ENCODE assay signal across 14 mouse cellular contexts in genomic region chr13:31531651-31532061, GRCm38 (mm10). TPM values are rescaled to one million over a fixed set of nuclear protein-coding genes. Genes with fewer than 3 reads are reported as not detected.
A peak's percentile ranks its signal among the peaks of the same experiment; 100 is the strongest.
DNase-seq lines count a peak whose midpoint lies in the region; ATAC-seq and TF ChIP-seq lines count a peak whose summit lies in the region.
"Had no signal": no experiment of that assay in that cellular context is flagged by ENCODE, and none has a peak within 500 bp of the region (broad histone marks: within the 10 kb centered on the region; RNA-seq: fewer than 3 reads in every experiment).

No protein-coding gene starts in this region.

- no peak for DNase-seq in kidney, adult 2 months
- DNase-seq in neural tube, embryonic 10.5 days (ENCODE audit: extremely low spot score, low spot score) = peak; percentile 35
- peak; percentile 64 for DNase-seq in stomach, postnatal 0 days (ENCODE audit: low spot score)
- no peak for DNase-seq in retina, embryonic 14.5 days (ENCODE audit: low spot score)
- DNase-seq: cerebellum, adult 11-12 months; heart, adult 18-20 months; heart, postnatal 10 days had no signal

- H3K4me1 ChIP-seq in kidney, embryonic 15.5 days = peaks cover 13% of the 10 kb centered on the region; the same call in 1 of the 2 replicates
- H3K4me1 ChIP-seq in kidney, adult 2 months (ENCODE audit: control insufficient read depth, insufficient read depth, low read length) = peaks cover 2% of the 10 kb centered on the region; the same call in 1 of the 2 replicates
- H3K4me1 ChIP-seq in neural tube, embryonic 15.5 days = peaks cover 7% of the 10 kb centered on the region; the same call in 1 of the 2 replicates
- peaks cover 10% of the 10 kb centered on the region; the same call in 1 of the 2 replicates for H3K4me1 ChIP-seq in liver, embryonic 15.5 days (replicated peaks)
- no peaks in the 10 kb centered on the region for H3K4me1 ChIP-seq in stomach, postnatal 0 days (replicated peaks; ENCODE audit: control insufficient read depth, insufficient read depth)
- H3K4me1 ChIP-seq: intestine, embryonic 15.5 days; limb, embryonic 12.5 days had no signal

- no peak for TF ChIP-seq EP300 in stomach, postnatal 0 days (optimal IDR thresholded peaks at IDR 0.05)

- ATAC-seq in kidney, embryonic 15.5 days (replicated peaks; ENCODE audit: low FRiP score) = peak; percentile 93
- no peak for ATAC-seq in neural tube, embryonic 15.5 days (ENCODE audit: low FRiP score)
- no peak for ATAC-seq in liver, embryonic 15.5 days (ENCODE audit: insufficient read depth)
- ATAC-seq in stomach, postnatal 0 days (ENCODE audit: low FRiP score, low TSS enrichment) = peak; percentile 91
- ATAC-seq in megakaryocyte-erythroid progenitor cell, adult 5-6 weeks (replicated peaks; ENCODE audit: low FRiP score, low TSS enrichment, poor library complexity, severe bottlenecking) = no peak
- ATAC-seq: intestine, embryonic 15.5 days had no signal

- H3K4me2 ChIP-seq in kidney, embryonic 15.5 days = 0 out of 2 replicates have a peak overlapping the region, but pooled peaks have one; percentile 5
- no peak overlapping the region for H3K4me2 ChIP-seq in neural tube, embryonic 15.5 days
- no peak overlapping the region for H3K4me2 ChIP-seq in liver, embryonic 15.5 days
- H3K4me2 ChIP-seq in stomach, postnatal 0 days (replicated peaks; ENCODE audit: low read depth) = no peak overlapping the region
- H3K4me2 ChIP-seq: intestine, embryonic 15.5 days; limb, embryonic 12.5 days had no signal

- no peaks in the 10 kb centered on the region for H3K9me3 ChIP-seq in kidney, embryonic 15.5 days (replicated peaks)
- H3K9me3 ChIP-seq in neural tube, embryonic 15.5 days (replicated peaks) = no peaks in the 10 kb centered on the region
- H3K9me3 ChIP-seq in liver, embryonic 15.5 days (replicated peaks) = no peaks in the 10 kb centered on the region
- H3K9me3 ChIP-seq in stomach, postnatal 0 days (ENCODE audit: control insufficient read depth, low read length) = no peaks in the 10 kb centered on the region
- H3K9me3 ChIP-seq: intestine, embryonic 15.5 days; limb, embryonic 12.5 days had no signal

- WGBS in kidney, embryonic 15.5 days = 6% methylated on average over 8 of the region's 8 CpGs
- WGBS in kidney, adult 2 months = 28% methylated on average over 8 of the region's 8 CpGs
- WGBS in neural tube, embryonic 15.5 days = 5% methylated on average over 8 of the region's 8 CpGs
- 28% methylated on average over 8 of the region's 8 CpGs for WGBS in liver, embryonic 15.5 days (ENCODE audit: insufficient replicate concordance)
- 26% methylated on average over 8 of the region's 8 CpGs for WGBS in stomach, postnatal 0 days

- no peaks in the 10 kb centered on the region for H3K36me3 ChIP-seq in kidney, embryonic 15.5 days
- no peaks in the 10 kb centered on the region for H3K36me3 ChIP-seq in kidney, adult 2 months (ENCODE audit: control insufficient read depth, insufficient read depth, low read length)
- H3K36me3 ChIP-seq in neural tube, embryonic 15.5 days = no peaks in the 10 kb centered on the region
- H3K36me3 ChIP-seq in liver, embryonic 15.5 days (replicated peaks) = no peaks in the 10 kb centered on the region
- H3K36me3 ChIP-seq in stomach, postnatal 0 days (ENCODE audit: control insufficient read depth, insufficient read depth, low read length) = no peaks in the 10 kb centered on the region
- H3K36me3 ChIP-seq: intestine, embryonic 15.5 days; limb, embryonic 12.5 days had no signal

- H3K27me3 ChIP-seq in kidney, embryonic 15.5 days = 0 out of 2 replicates have a peak, but pooled peaks cover 3% of the 10 kb centered on the region
- H3K27me3 ChIP-seq in kidney, adult 2 months (replicated peaks; ENCODE audit: control insufficient read depth, insufficient read depth, low read length) = no peaks in the 10 kb centered on the region
- H3K27me3 ChIP-seq in neural tube, embryonic 15.5 days (replicated peaks) = peaks cover 17% of the 10 kb centered on the region
- no peaks in the 10 kb centered on the region for H3K27me3 ChIP-seq in liver, embryonic 15.5 days
- no peaks in the 10 kb centered on the region for H3K27me3 ChIP-seq in stomach, postnatal 0 days (ENCODE audit: control insufficient read depth, insufficient read depth, low read length)
- H3K27me3 ChIP-seq: intestine, embryonic 15.5 days; limb, embryonic 12.5 days had no signal

- TF ChIP-seq POLR2A in kidney, adult 2 months (IDR thresholded peaks at IDR 0.05; ENCODE audit: low read depth, low read length) = no peak

- TF ChIP-seq CTCF in kidney, adult 2 months (conservative IDR thresholded peaks at IDR 0.05; ENCODE audit: insufficient read depth, insufficient read length, low read depth, low read length) = no peak
- TF ChIP-seq CTCF in stomach, postnatal 0 days (IDR thresholded peaks at IDR 0.05; ENCODE audit: low read depth) = no peak

- H3K27ac ChIP-seq in kidney, embryonic 15.5 days = no peak overlapping the region
- H3K27ac ChIP-seq in kidney, adult 2 months (ENCODE audit: insufficient read depth, low read depth, low read length) = no peak overlapping the region
- H3K27ac ChIP-seq in neural tube, embryonic 15.5 days (replicated peaks) = no peak overlapping the region
- 0 out of 2 replicates have a peak overlapping the region, but pooled peaks have one; percentile 19 for H3K27ac ChIP-seq in liver, embryonic 15.5 days (replicated peaks)
- peak overlapping the region; percentile 35; the same call in 1 of the 2 replicates for H3K27ac ChIP-seq in stomach, postnatal 0 days (replicated peaks)
- H3K27ac ChIP-seq: intestine, embryonic 15.5 days; limb, embryonic 12.5 days had no signal

- no peak overlapping the region for H3K9ac ChIP-seq in kidney, embryonic 15.5 days
- no peak overlapping the region for H3K9ac ChIP-seq in neural tube, embryonic 15.5 days (replicated peaks)
- no peak overlapping the region for H3K9ac ChIP-seq in liver, embryonic 15.5 days
- no peak overlapping the region for H3K9ac ChIP-seq in stomach, postnatal 0 days (ENCODE audit: low read length)
- H3K9ac ChIP-seq: intestine, embryonic 15.5 days; limb, embryonic 12.5 days had no signal

- H3K4me3 ChIP-seq in kidney, embryonic 15.5 days (replicated peaks) = no peak overlapping the region
- H3K4me3 ChIP-seq in kidney, adult 2 months (ENCODE audit: insufficient read depth, low read depth, low read length) = no peak overlapping the region
- no peak overlapping the region for H3K4me3 ChIP-seq in neural tube, embryonic 15.5 days (replicated peaks)
- no peak overlapping the region for H3K4me3 ChIP-seq in liver, embryonic 15.5 days (replicated peaks)
- no peak overlapping the region for H3K4me3 ChIP-seq in stomach, postnatal 0 days (ENCODE audit: low read depth, low read length)
- H3K4me3 ChIP-seq: intestine, embryonic 15.5 days; limb, embryonic 12.5 days had no signal

RNA-seq across cellular contexts. Expression of gene Foxq1, which starts 24.3 kb away (rescaled TPM):
- 3.9 and 4.0 TPM in 2 replicates for polyA plus RNA-seq in kidney, embryonic 15.5 days (2015; fragmentation: Nextera tagmentation; extraction: Ambion mirVana)
- polyA plus RNA-seq in kidney, adult 2 months (2012; rRNA removed) = 13.9 and 25.9 TPM in 2 replicates
- 1.9 and 2.2 TPM in 2 replicates for polyA plus RNA-seq in neural tube, embryonic 15.5 days (2015; fragmentation: Nextera tagmentation; extraction: Ambion mirVana)
- 1.0 and 1.3 TPM in 2 replicates for polyA plus RNA-seq in liver, embryonic 15.5 days (2015; fragmentation: Nextera tagmentation; extraction: Ambion mirVana)
- polyA plus RNA-seq in stomach, postnatal 0 days (2015; fragmentation: Nextera tagmentation; extraction: Ambion mirVana) = 35.7 and 47.1 TPM in 2 replicates
- total RNA-seq in megakaryocyte-erythroid progenitor cell, adult 5-6 weeks (2014; fragmentation: Nextera tagmentation) = not detected in 2 replicates
- total RNA-seq in megakaryocyte-erythroid progenitor cell, adult 5-6 weeks (2017) = not detected in 2 replicates

RNA-seq across cellular contexts. Expression of gene A530084C06Rik, which starts 27.5 kb away (rescaled TPM):
- not detected in 2 replicates for polyA plus RNA-seq in kidney, embryonic 15.5 days (2015; fragmentation: Nextera tagmentation; extraction: Ambion mirVana)
- 0.30 and 0.39 TPM in 2 replicates for polyA plus RNA-seq in kidney, adult 2 months (2012; rRNA removed)
- not detected in 2 replicates for polyA plus RNA-seq in neural tube, embryonic 15.5 days (2015; fragmentation: Nextera tagmentation; extraction: Ambion mirVana)
- not detected in 2 replicates for polyA plus RNA-seq in liver, embryonic 15.5 days (2015; fragmentation: Nextera tagmentation; extraction: Ambion mirVana)
- not detected in 2 replicates for polyA plus RNA-seq in stomach, postnatal 0 days (2015; fragmentation: Nextera tagmentation; extraction: Ambion mirVana)
- not detected in 2 replicates for total RNA-seq in megakaryocyte-erythroid progenitor cell, adult 5-6 weeks (2014; fragmentation: Nextera tagmentation)
- total RNA-seq in megakaryocyte-erythroid progenitor cell, adult 5-6 weeks (2017) = not detected in 2 replicates
- total RNA-seq: heart, adult 18-20 months had no signal
- polyA plus RNA-seq: embryonic facial prominence, embryonic 11.5 days; intestine, embryonic 15.5 days had no signal

Comparison
In these comparisons a context has a peak if more than half of its experiments do, and no peak if none do; other contexts are left out.
1. ATAC-seq: peak in kidney, embryonic 15.5 days (single experiment) and stomach, postnatal 0 days (single experiment); none in neural tube, embryonic 15.5 days (single experiment), liver, embryonic 15.5 days (single experiment) and megakaryocyte-erythroid progenitor cell, adult 5-6 weeks (single experiment).
2. H3K27ac ChIP-seq: peak in liver, embryonic 15.5 days (single experiment) and stomach, postnatal 0 days (single experiment); none in kidney, embryonic 15.5 days (single experiment), kidney, adult 2 months (single experiment) and neural tube, embryonic 15.5 days (single experiment).
3. DNase-seq: peak in neural tube, embryonic 10.5 days (single experiment) and stomach, postnatal 0 days (single experiment); none in kidney, adult 2 months (single experiment) and retina, embryonic 14.5 days (single experiment).